Mouse (Mus musculus) thymus, postnatal 36 days (tissue): ENCODE measurements at regions not wholly inside any gene's neighbourhood (a gene's known extent, or its start where the extent isn't known, plus 50 kb on each side); places are given as distances from the start of the nearest gene placed in this dataset.

Source experiments
- DNase-seq, 2 experiments: peaks; one replicate each; pipeline ENCODE4 v3.0.0; 2022; ENCODE audit warnings: mixed read lengths in 2 of 2

DNA sequence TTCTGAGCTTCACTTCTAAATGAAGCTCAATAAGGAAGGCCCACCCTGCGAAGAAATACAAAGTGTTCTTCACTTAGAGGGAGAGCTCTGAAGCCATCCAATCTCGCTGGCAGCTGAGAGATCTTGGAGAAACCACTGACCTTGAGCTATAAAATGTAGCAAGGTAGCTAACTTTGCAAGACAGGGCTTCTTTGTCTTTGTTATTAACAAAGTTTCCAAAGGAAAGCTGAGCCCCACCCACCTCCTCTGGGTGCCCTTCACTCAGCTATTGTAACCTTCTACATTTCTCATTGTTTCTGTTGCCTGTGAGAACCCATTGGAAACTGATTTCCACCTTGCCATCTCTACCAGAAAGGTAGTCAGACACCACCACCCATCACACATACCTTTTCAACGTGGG, 57.2 kb upstream of the Usp9x start:
- DNase-seq, result no peak

DNA sequence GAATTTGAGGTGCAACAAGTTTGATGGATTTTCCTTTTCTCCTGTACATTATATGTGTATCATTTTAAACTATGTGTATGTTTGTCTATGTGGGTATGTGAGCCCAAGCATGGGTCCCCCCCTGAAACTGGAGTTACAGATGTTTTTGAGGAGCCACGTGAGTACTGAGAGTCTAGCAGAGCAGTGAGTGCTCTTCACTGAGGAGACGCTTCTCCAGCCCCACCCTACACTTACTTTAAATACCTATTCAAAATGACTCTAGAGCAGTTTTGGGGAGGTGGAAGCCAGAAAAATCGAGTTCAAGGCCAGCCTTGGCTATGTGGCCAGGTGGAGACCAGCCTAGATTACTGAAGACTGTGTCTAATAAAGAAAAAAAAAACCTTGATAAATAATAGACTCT, 58.2 kb upstream of the Usp9x start:
- DNase-seq, result no peak

DNA sequence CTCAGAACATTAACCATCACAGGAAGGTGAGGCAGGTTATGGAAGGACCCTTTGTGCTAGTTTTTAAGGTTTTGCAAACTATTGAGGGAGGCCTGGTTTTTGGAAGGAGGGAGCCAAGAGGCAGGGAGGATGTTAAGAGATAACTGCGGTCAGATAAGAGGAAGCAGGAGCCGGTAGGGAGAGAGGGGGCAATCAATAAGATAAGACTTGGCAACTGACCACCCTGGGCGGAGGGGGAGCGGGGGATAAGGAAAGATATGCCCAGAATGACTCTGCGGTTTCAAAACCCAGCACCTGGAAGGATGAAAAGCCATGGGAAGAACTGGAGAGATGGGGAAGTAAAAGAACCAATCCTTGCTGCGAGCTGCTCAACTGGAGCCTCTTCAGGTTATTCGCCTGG, 80.5 kb upstream of the Usp9x start:
- DNase-seq, result no peak

GRCm38 (mm10) chrX:12977676-12978075, 93.6 kb upstream of the Usp9x start:
- DNase-seq, result no peak

GRCm38 (mm10) chrX:12968979-12969746, 102.1 kb upstream of the Usp9x start:
- peak; percentile 1 to 12 for DNase-seq

- DNase-seq, result no peak
Measured at GRCm38 (mm10) chrX:12959467-12960314, 111.6 kb upstream of the Usp9x start.

DNA sequence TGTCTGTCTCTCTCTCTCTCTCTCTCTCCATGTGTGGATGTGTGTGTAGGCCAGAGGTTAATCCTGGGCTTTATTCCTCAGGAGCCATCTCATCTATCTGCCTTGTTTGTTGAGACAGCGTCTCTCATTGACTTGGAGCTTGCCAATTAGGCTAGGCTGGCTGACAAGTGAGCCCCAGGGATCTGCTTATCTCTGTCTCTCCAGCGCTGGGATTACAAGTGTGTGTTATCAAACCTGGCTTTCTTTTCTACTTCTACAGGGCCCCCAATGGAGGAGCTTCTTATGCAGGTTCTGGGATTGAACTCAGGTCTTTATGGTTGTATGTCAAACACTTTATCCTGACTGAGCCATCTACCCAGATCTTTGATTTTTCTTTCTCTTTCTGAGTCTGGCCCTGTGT, 112.4 kb upstream of the Usp9x start:
- no peak for DNase-seq

- DNase-seq, result no peak
Measured at GRCm38 (mm10) chrX:12950928-12951660, 120.2 kb upstream of the Usp9x start.

GRCm38 (mm10) chrX:12942451-12942850, 128.8 kb upstream of the Usp9x start:
- no peak for DNase-seq

DNA sequence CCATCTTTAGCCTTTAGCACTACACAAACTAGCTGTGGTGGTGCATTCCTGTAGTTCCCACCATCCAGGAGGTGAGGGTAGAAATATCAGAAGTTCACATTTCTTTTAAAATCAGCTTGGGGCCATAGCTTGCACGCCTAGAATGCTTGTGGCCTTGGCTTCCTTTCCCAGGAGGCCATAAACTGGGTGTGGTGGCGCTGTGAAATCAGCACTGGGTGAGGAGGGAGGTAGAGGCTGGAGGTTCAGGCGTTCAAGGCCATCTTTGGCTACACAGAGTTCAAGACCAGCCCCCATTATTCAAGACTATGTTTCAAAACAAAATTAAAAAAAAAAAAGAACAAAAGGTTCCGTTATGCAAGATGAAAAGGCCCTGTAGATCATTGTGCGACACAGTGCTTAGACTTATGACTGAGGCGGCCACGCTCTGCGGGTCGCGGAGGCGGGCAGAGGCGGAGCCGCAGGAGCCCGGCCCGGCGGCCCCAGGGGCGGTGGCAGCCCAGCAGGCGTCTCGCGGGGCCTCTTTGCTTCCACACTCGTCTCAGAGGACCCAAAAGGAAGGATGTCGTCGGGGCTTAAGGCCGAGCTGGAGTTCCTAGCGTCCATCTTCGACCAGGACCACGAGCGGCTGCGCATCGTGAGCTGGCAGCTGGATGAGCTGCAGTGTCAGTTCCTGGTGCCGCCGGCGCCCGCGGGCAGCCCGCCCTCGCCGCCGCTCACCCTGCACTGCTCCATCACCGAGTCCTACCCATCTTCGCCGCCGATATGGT, 134.7 kb upstream of the Usp9x start:
- peak; percentile 37 to 45 for DNase-seq

DNA sequence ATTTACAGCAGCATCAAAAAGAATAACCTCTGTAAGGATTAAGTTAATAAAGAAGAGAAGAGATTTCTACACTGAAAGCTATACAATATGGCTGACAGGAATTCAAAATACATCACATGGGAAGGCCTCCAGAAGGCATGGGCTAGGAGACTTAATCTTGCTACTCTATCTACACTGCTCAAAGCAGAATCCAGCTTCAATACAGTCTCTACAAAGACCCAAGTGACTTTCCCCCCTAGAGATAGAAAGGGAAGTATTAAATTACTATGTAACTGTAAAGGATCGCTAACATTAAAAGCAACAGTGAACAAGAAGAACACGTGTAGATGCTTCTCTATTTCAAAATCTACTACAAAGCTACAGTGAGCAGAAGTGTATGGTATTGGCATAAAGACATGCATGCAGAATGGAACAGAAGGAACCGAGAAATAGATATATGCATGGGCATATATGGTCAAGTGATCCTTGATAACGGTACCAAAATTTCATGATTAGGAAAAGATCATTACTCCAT, 137.9 kb upstream of the Usp9x start:
- DNase-seq, result no peak

DNA sequence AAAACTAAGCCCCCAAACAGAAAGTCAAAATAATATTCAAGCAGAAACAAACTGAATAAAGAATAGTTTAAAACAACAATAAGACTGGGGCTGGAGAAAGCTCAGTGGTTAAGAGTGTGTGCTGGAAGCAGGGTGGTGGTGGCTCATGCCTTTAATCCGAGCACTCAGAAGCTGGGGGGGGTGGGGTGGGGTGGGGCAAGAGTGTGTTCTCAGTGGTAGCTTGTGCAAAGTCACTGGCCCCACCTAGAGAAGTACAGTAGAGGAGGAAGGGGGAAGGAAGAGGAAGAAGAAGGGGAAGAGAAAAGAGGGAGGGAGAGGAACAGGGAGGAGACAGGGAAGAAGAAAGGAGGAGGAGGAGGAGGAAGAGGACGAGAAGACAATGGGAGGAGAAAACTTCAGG, 141.1 kb upstream of the Usp9x start:
- no peak for DNase-seq

GRCm38 (mm10) chrX:12927797-12928589, 143.3 kb upstream of the Usp9x start:
- DNase-seq, result no peak

- no peak for DNase-seq
Measured at GRCm38 (mm10) chrX:12924705-12925644, 146.3 kb upstream of the Usp9x start.

- no peak for DNase-seq
Measured at GRCm38 (mm10) chrX:12919576-12919975, 151.7 kb upstream of the Usp9x start.

DNA sequence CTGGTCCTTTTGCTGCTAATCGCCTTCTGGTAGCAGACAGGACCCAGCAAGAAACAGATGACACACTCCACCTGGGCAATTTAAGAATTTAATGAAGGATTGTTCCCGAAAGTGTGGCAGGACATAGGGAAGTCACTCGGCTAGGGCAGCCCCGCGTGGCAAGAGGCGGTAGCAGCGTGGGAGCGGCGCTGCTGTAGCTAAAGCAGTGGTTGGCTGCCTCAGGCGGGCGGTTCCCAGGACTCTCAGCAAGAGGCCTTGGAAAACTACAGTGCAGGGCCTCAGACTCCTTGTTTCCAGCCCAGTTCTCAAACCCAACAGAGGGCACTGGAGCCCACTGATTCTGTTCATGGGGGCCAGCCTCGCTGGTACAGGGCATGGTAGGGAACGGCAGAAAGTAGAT, 154.2 kb upstream of the Usp9x start:
- no peak for DNase-seq

DNA sequence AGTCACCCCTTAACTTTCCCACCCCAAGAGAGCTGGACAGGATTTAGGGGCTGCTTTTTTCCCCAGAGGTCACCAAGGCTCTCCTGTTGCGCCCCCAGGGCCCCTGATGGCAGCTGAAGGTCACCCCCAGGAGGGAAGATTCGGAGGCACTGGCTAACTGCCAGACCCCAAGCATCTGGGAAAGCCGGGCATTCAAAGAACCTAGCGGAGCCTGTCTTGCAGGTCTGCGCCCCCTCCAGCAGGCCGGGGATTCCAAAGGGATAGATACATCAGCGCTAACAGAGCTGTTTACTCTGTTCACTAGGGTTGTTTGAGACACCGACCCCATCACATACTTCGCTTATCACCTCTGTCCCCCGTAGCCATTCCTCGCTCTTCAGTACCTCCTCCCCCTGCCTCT, 154.6 kb upstream of the Usp9x start:
- no peak for DNase-seq

DNA sequence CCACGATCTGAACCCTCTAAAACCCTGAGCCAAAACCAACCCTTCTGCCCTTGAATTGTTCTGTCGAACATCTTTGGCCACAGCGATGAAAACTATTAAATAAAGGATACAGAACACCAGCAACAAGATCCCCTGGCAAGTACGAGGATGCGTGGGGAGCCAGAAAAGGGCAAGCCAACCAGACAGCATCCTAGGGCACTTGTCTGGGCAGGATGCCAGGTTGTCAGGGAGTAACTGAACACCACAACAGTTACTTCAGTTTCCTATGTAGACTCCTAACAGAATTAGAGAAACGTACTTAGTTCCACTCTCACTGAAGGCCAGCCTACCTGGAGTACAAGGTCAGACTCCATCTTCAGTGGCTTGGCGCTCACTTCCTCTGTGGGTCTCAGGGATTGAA, 138.4 kb upstream of the Med14 start:
- DNase-seq, result no peak

GRCm38 (mm10) chrX:12891468-12891867, 129.6 kb upstream of the Med14 start:
- DNase-seq, result no peak

DNA sequence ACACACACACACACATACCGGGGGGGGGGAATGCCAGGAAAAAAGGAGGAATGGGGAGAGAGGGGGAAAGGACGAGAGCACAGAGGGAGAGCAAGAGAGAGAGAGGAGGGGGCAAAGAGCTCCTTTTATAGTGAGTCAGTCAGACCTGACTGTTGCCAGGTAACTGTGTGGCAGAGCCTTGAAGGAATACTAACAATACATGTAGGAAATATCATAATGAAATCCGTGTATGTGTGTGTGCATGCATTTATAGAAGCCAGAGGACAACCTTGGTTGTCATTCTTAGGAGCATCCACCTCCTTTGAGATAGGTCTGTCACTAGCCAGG, 127.6 kb upstream of the Med14 start:
- DNase-seq, result no peak
